Mouse (Mus musculus) layer of hippocampus, adult 8-10 months (tissue): Measurements from ENCODE around the gene Dnmt3b. TPM values are rescaled to one million over a fixed set of nuclear protein-coding genes. Genes with fewer than 3 reads are reported as not detected.
A peak's percentile ranks its signal among the peaks of the same experiment; 100 is the strongest.

ENCODE experiments used
- DNase-seq, 2 experiments: peaks; one replicate each; pipeline ENCODE4 v3.0.0; 2022; ENCODE audit warnings: low spot score in 2 of 2
- total RNA-seq, 4 experiments: library from RNA; stranded (reverse); gene quantifications; 2 replicates each; pipeline ENCODE4 v1.2.4; 2022

Gene Dnmt3b
- total RNA-seq, result 1 to 10 TPM in 3 of 4 experiments, under 1 TPM in 1; 0.41 to 2.6 (median 2.0) TPM

GRCm38 (mm10) chr2:153649298-153650013 lies at the start of gene Dnmt3b:
TSS of gene Dnmt3b (plus strand) at chr2:153649450.
- DNase-seq, result peak in 1 of 2 experiments; percentile 9

- DNase-seq, result peak in 1 of 2 experiments; percentile 28
Measured at GRCm38 (mm10) chr2:153600021-153600666, 49.1 kb upstream of the Dnmt3b start.

GRCm38 (mm10) chr2:153600667-153601648 lies 48.3 kb upstream of the Dnmt3b start:
- no peak for DNase-seq

GRCm38 (mm10) chr2:153603724-153604123 lies 45.5 kb upstream of the Dnmt3b start:
- DNase-seq, result no peak

- no peak for DNase-seq
Measured at GRCm38 (mm10) chr2:153606421-153606820, 42.8 kb upstream of the Dnmt3b start.

GRCm38 (mm10) chr2:153607870-153608515 lies 41.3 kb upstream of the Dnmt3b start:
- DNase-seq, result no peak

- no peak for DNase-seq
Measured at GRCm38 (mm10) chr2:153609058-153609457, 40.2 kb upstream of the Dnmt3b start.

- DNase-seq, result peak; percentile 79 to 86
Measured at GRCm38 (mm10) chr2:153609548-153609947, 39.7 kb upstream of the Dnmt3b start.

GRCm38 (mm10) chr2:153610426-153611240 lies 38.6 kb upstream of the Dnmt3b start:
- DNase-seq, result no peak

GRCm38 (mm10) chr2:153611241-153611630 lies 38.0 kb upstream of the Dnmt3b start:
- no peak for DNase-seq

- DNase-seq, result no peak
Measured at GRCm38 (mm10) chr2:153611743-153612142, 37.5 kb upstream of the Dnmt3b start.

- DNase-seq, result no peak
Measured at GRCm38 (mm10) chr2:153612594-153613281, 36.5 kb upstream of the Dnmt3b start.

GRCm38 (mm10) chr2:153616893-153617292 lies 32.4 kb upstream of the Dnmt3b start:
- DNase-seq, result no peak

- no peak for DNase-seq
Measured at GRCm38 (mm10) chr2:153618439-153618838, 30.8 kb upstream of the Dnmt3b start.

GRCm38 (mm10) chr2:153618889-153619288 lies 30.4 kb upstream of the Dnmt3b start:
- no peak for DNase-seq

GRCm38 (mm10) chr2:153622449-153622848 lies 26.8 kb upstream of the Dnmt3b start:
- no peak for DNase-seq

GRCm38 (mm10) chr2:153630950-153631349 lies 18.3 kb upstream of the Dnmt3b start:
- DNase-seq, result no peak

- DNase-seq, result peak; percentile 57 to 84
Measured at GRCm38 (mm10) chr2:153631976-153632870, 17.0 kb upstream of the Dnmt3b start, which contains the start of gene Commd7. TSS of gene Commd7 (minus strand) at chr2:153632781.

GRCm38 (mm10) chr2:153632871-153633226 lies 16.4 kb upstream of the Dnmt3b start:
- no peak for DNase-seq
